ENCODE assay signal across 8 mouse cellular contexts in the genomic region with DNA sequence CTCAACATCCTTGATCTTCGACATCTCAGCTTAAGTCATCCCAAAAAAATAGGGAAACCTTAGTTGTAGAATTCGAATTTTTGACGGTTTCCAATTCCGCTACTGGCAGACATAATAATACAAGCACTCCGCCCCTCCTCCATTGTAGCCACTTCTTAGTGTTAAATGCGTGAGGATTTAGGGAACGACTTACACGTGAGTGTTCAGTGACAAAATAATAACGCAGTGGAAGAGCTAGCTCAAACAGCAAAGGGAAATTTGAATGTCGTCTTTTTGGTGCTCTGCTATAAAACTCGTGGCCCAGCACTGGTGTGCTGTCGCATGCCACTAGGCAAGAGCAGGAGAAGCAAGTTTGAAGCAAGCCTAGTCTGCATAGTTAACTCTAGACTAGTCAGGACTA. TPM values are rescaled to one million over a fixed set of nuclear protein-coding genes. Genes with fewer than 3 reads are reported as not detected.
DNase-seq lines count a peak whose midpoint lies in the region; ATAC-seq and TF ChIP-seq lines count a peak whose summit lies in the region.

No protein-coding gene starts in this region.

- no peak for DNase-seq in heart, embryonic 10.5 days (ENCODE audit: low spot score)
- DNase-seq in heart, adult 18-20 months: no peak
- DNase-seq in forebrain, postnatal 0 days: peak; percentile 49
- DNase-seq in mesoderm, embryonic 11.5 days (ENCODE audit: low read depth, low spot score): peak; percentile 4
- DNase-seq in gastrocnemius, postnatal 25 days: no peak
- no peak for DNase-seq in left cerebral cortex, adult 18-20 months (ENCODE audit: low spot score in 2 of 2)

- WGBS in heart, embryonic 10.5 days: 18% methylated on average over 12 of the region's 12 CpGs
- WGBS in forebrain, postnatal 0 days: 30% methylated on average over 12 of the region's 12 CpGs

- no peaks in the 10 kb centered on the region for H3K4me1 ChIP-seq in heart, embryonic 10.5 days
- H3K4me1 ChIP-seq in ES-Bruce4 (ENCODE audit: control insufficient read depth, insufficient read depth, low read length): no peaks in the 10 kb centered on the region
- H3K4me1 ChIP-seq in forebrain, postnatal 0 days (ENCODE audit: insufficient read depth): no peaks in the 10 kb centered on the region

- peak overlapping the region; percentile 83; the same call in 1 of the 2 replicates for H3K27ac ChIP-seq in heart, embryonic 10.5 days
- no peak overlapping the region for H3K27ac ChIP-seq in ES-Bruce4 (ENCODE audit: insufficient read depth, low read length)
- no peak overlapping the region for H3K27ac ChIP-seq in forebrain, postnatal 0 days (ENCODE audit: low read depth, low read length)

- peaks cover 9% of the 10 kb centered on the region; the same call in 1 of the 2 replicates for H3K27me3 ChIP-seq in heart, embryonic 10.5 days (ENCODE audit: insufficient read depth, poor library complexity, severe bottlenecking)
- no peaks in the 10 kb centered on the region for H3K27me3 ChIP-seq in ES-Bruce4 (ENCODE audit: control insufficient read depth, insufficient read depth, low read length, poor library complexity, severe bottlenecking)
- no peaks in the 10 kb centered on the region for H3K27me3 ChIP-seq in forebrain, postnatal 0 days (ENCODE audit: insufficient read depth, low read length)

- no peaks in the 10 kb centered on the region for H3K9me3 ChIP-seq in heart, embryonic 10.5 days
- H3K9me3 ChIP-seq in ES-Bruce4 (replicated peaks; ENCODE audit: control insufficient read depth, insufficient read depth, low read length, poor library complexity, severe bottlenecking): no peaks in the 10 kb centered on the region
- no peaks in the 10 kb centered on the region for H3K9me3 ChIP-seq in forebrain, postnatal 0 days (ENCODE audit: low read length)

- no peak for TF ChIP-seq CTCF in ES-Bruce4 (IDR thresholded peaks at IDR 0.05; ENCODE audit: low read depth, low read length)
- TF ChIP-seq CTCF in forebrain, postnatal 0 days (IDR thresholded peaks at IDR 0.05; ENCODE audit: low read depth): no peak

- peak overlapping the region; percentile 89 for H3K9ac ChIP-seq in ES-Bruce4 (ENCODE audit: low read depth, poor library complexity, severe bottlenecking)
- peak overlapping the region; percentile 57; the same call in 1 of the 2 replicates for H3K9ac ChIP-seq in forebrain, postnatal 0 days

- no peak for ATAC-seq in forebrain, postnatal 0 days
- no peak for ATAC-seq in megakaryocyte progenitor cell, adult 5-6 weeks (replicated peaks; ENCODE audit: poor library complexity)

- TF ChIP-seq POLR2A in ES-Bruce4 (IDR thresholded peaks at IDR 0.05; ENCODE audit: insufficient read depth, low read length): no peak

- H3K36me3 ChIP-seq in heart, embryonic 10.5 days: no peaks in the 10 kb centered on the region
- H3K36me3 ChIP-seq in ES-Bruce4 (ENCODE audit: control insufficient read depth, insufficient read depth, low read length, poor library complexity, severe bottlenecking): no peaks in the 10 kb centered on the region
- no peaks in the 10 kb centered on the region for H3K36me3 ChIP-seq in forebrain, postnatal 0 days (ENCODE audit: insufficient read depth)

- peak overlapping the region; percentile 47 for H3K4me2 ChIP-seq in forebrain, postnatal 0 days (ENCODE audit: low read depth)

- peak overlapping the region; percentile 66 for H3K4me3 ChIP-seq in heart, embryonic 10.5 days
- H3K4me3 ChIP-seq in ES-Bruce4 (ENCODE audit: low read depth, low read length): peak overlapping the region; percentile 100
- peak overlapping the region; percentile 53 for H3K4me3 ChIP-seq in forebrain, postnatal 0 days (ENCODE audit: low read depth, low read length)

- TF ChIP-seq EP300 in ES-Bruce4 (IDR thresholded peaks at IDR 0.05; ENCODE audit: insufficient read depth, low read depth, low read length): no peak

RNA-seq across cellular contexts. Expression of a gene that starts 1.1 kb away (rescaled TPM):
- polyA plus RNA-seq in heart, embryonic 10.5 days (2016; fragmentation: Nextera tagmentation; extraction: Ambion mirVana): 61.1 and 74.9 TPM in 2 replicates
- total RNA-seq in heart, adult 18-20 months (2021): 10 to 100 TPM; 27.6 to 28.7 TPM
- 121 TPM in 2 replicates for polyA plus RNA-seq in ES-Bruce4 (2011; ENCODE audit: insufficient read depth, insufficient read length, low read depth, missing spikeins)
- total RNA-seq in forebrain, postnatal 0 days (2014; rRNA removed): 48.9 and 50.2 TPM in 2 replicates
- polyA plus RNA-seq in forebrain, postnatal 0 days (2015; fragmentation: Nextera tagmentation; extraction: Ambion mirVana): 86.9 and 95.8 TPM in 2 replicates
- 10 to 100 TPM; 23.8 to 25.9 TPM for total RNA-seq in gastrocnemius, postnatal 25 days (2021)
- 10 to 100 TPM; 70.2 to 78.6 TPM for total RNA-seq in left cerebral cortex, adult 18-20 months (2021)
- total RNA-seq in megakaryocyte progenitor cell, adult 5-6 weeks (2015): 95.7 and 101 TPM in 2 replicates
- total RNA-seq in megakaryocyte progenitor cell, adult 5-6 weeks (2017): 76.2 and 93.0 TPM in 2 replicates

Comparison
In these comparisons a context has a peak if more than half of its experiments do, and no peak if none do; other contexts are left out.
1. DNase-seq: peak in forebrain, postnatal 0 days (single experiment) and mesoderm, embryonic 11.5 days (single experiment); none in heart, embryonic 10.5 days (single experiment), heart, adult 18-20 months (0 of 2), gastrocnemius, postnatal 25 days (single experiment) and left cerebral cortex, adult 18-20 months (0 of 2).
2. Peak in every context shown above with its lines, with median percentiles within 50 percentile points of each other: H3K4me3 ChIP-seq.